Comparison of ENCODE assay signal across 14 mouse cellular contexts in the genomic region with DNA sequence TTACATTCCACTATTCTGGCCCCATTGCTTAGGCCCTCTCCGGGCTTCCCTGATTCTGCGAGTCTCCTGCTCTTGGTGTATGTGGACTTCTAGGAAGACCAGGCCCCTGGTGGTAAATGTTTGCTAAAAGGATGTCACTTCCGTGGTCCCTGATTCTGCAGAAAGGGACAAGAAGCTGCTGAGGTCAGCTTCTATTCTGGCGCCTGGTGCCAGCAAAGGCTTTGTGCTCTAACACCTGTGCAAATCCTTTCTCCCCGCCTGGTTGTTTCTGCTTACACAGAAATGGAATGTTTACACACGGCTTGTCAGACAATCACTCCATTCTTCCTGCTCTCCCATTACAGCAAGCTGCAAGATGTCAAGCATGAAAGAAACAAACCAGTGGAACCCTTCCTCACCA.
DNase-seq lines count a peak whose midpoint lies in the region; ATAC-seq lines count a peak whose summit lies in the region.
"Had no signal": no experiment of that assay in that cellular context is flagged by ENCODE, and none has a peak within 500 bp of the region (broad histone marks: within the 10 kb centered on the region; RNA-seq: fewer than 3 reads in every experiment).

No protein-coding gene starts in this region.

- 51% methylated on average over 6 of the region's 6 CpGs for WGBS in hindbrain, embryonic 16.5 days
- 39% methylated on average over 6 of the region's 6 CpGs for WGBS in hindbrain, embryonic 12.5 days
- WGBS in midbrain, embryonic 11.5 days: 52% methylated on average over 6 of the region's 6 CpGs
- 47% methylated on average over 6 of the region's 6 CpGs for WGBS in midbrain, embryonic 13.5 days
- WGBS in lung, embryonic 15.5 days: 24% methylated on average over 6 of the region's 6 CpGs
- WGBS in stomach, embryonic 16.5 days: 26% methylated on average over 6 of the region's 6 CpGs

- no peaks in the 10 kb centered on the region for H3K36me3 ChIP-seq in hindbrain, embryonic 16.5 days (ENCODE audit: control insufficient read depth, insufficient read depth, low read length)
- no peaks in the 10 kb centered on the region for H3K36me3 ChIP-seq in hindbrain, embryonic 12.5 days
- no peaks in the 10 kb centered on the region for H3K36me3 ChIP-seq in midbrain, embryonic 11.5 days (ENCODE audit: control insufficient read depth, insufficient read depth, low read length)
- no peaks in the 10 kb centered on the region for H3K36me3 ChIP-seq in midbrain, embryonic 13.5 days
- no peaks in the 10 kb centered on the region for H3K36me3 ChIP-seq in lung, embryonic 15.5 days
- no peaks in the 10 kb centered on the region for H3K36me3 ChIP-seq in stomach, embryonic 16.5 days (ENCODE audit: control insufficient read depth, insufficient read depth, low read length)

- H3K9me3 ChIP-seq in hindbrain, embryonic 16.5 days (ENCODE audit: control insufficient read depth, low read length): no peaks in the 10 kb centered on the region
- H3K9me3 ChIP-seq in hindbrain, embryonic 12.5 days (replicated peaks): no peaks in the 10 kb centered on the region
- no peaks in the 10 kb centered on the region for H3K9me3 ChIP-seq in midbrain, embryonic 11.5 days (ENCODE audit: control insufficient read depth, low read length)
- H3K9me3 ChIP-seq in midbrain, embryonic 13.5 days: no peaks in the 10 kb centered on the region
- H3K9me3 ChIP-seq in lung, embryonic 15.5 days: no peaks in the 10 kb centered on the region
- H3K9me3 ChIP-seq in stomach, embryonic 16.5 days (replicated peaks; ENCODE audit: control insufficient read depth, low read length): no peaks in the 10 kb centered on the region

- no peak overlapping the region for H3K4me3 ChIP-seq in hindbrain, embryonic 16.5 days (ENCODE audit: low read length)
- H3K4me3 ChIP-seq in hindbrain, embryonic 12.5 days: no peak overlapping the region
- H3K4me3 ChIP-seq in midbrain, embryonic 11.5 days (ENCODE audit: low read depth, low read length): no peak overlapping the region
- H3K4me3 ChIP-seq in midbrain, embryonic 13.5 days (replicated peaks): no peak overlapping the region
- no peak overlapping the region for H3K4me3 ChIP-seq in lung, embryonic 15.5 days
- no peak overlapping the region for H3K4me3 ChIP-seq in stomach, embryonic 16.5 days (replicated peaks; ENCODE audit: low read length)
- H3K4me3 ChIP-seq: left cerebral cortex, adult 2 months had no signal

- 0 out of 2 replicates have a peak overlapping the region, but pooled peaks have one; percentile 46 for H3K27ac ChIP-seq in hindbrain, embryonic 16.5 days (ENCODE audit: low read depth, low read length)
- H3K27ac ChIP-seq in hindbrain, embryonic 12.5 days: no peak overlapping the region
- no peak overlapping the region for H3K27ac ChIP-seq in midbrain, embryonic 11.5 days (ENCODE audit: low read depth, low read length)
- no peak overlapping the region for H3K27ac ChIP-seq in midbrain, embryonic 13.5 days
- H3K27ac ChIP-seq in lung, embryonic 15.5 days: peak overlapping the region; percentile 17
- peak overlapping the region; percentile 62 for H3K27ac ChIP-seq in stomach, embryonic 16.5 days (ENCODE audit: low read length)
- H3K27ac ChIP-seq: left cerebral cortex, adult 2 months had no signal

- no peak overlapping the region for H3K4me2 ChIP-seq in hindbrain, embryonic 16.5 days (ENCODE audit: low read length)
- H3K4me2 ChIP-seq in hindbrain, embryonic 12.5 days (replicated peaks): no peak overlapping the region
- no peak overlapping the region for H3K4me2 ChIP-seq in midbrain, embryonic 11.5 days
- H3K4me2 ChIP-seq in midbrain, embryonic 13.5 days (replicated peaks): no peak overlapping the region
- no peak overlapping the region for H3K4me2 ChIP-seq in lung, embryonic 15.5 days
- no peak overlapping the region for H3K4me2 ChIP-seq in stomach, embryonic 16.5 days (ENCODE audit: low read depth, low read length)

- no peak overlapping the region for H3K9ac ChIP-seq in hindbrain, embryonic 16.5 days (ENCODE audit: low read depth, low read length)
- H3K9ac ChIP-seq in hindbrain, embryonic 12.5 days: no peak overlapping the region
- no peak overlapping the region for H3K9ac ChIP-seq in midbrain, embryonic 11.5 days (ENCODE audit: low read length)
- H3K9ac ChIP-seq in midbrain, embryonic 13.5 days (replicated peaks): no peak overlapping the region
- no peak overlapping the region for H3K9ac ChIP-seq in lung, embryonic 15.5 days
- H3K9ac ChIP-seq in stomach, embryonic 16.5 days (ENCODE audit: low read length): no peak overlapping the region

- ATAC-seq in hindbrain, embryonic 16.5 days: no peak
- ATAC-seq in hindbrain, embryonic 12.5 days (ENCODE audit: low FRiP score): no peak
- ATAC-seq in midbrain, embryonic 11.5 days (ENCODE audit: low FRiP score): no peak
- no peak for ATAC-seq in midbrain, embryonic 13.5 days
- ATAC-seq in lung, embryonic 15.5 days (ENCODE audit: borderline replicate concordance, extremely low read depth, low FRiP score, low TSS enrichment): no peak
- peak; percentile 73; the same call in 1 of the 2 replicates for ATAC-seq in stomach, embryonic 16.5 days (ENCODE audit: insufficient read depth, low FRiP score)
- ATAC-seq: forebrain, embryonic 14.5 days had no signal

- no peaks in the 10 kb centered on the region for H3K27me3 ChIP-seq in hindbrain, embryonic 16.5 days (replicated peaks; ENCODE audit: control insufficient read depth, insufficient read depth, low read length)
- H3K27me3 ChIP-seq in hindbrain, embryonic 12.5 days: no peaks in the 10 kb centered on the region
- H3K27me3 ChIP-seq in midbrain, embryonic 11.5 days (ENCODE audit: control insufficient read depth, insufficient read depth, low read length): no peaks in the 10 kb centered on the region
- no peaks in the 10 kb centered on the region for H3K27me3 ChIP-seq in midbrain, embryonic 13.5 days
- H3K27me3 ChIP-seq in lung, embryonic 15.5 days: no peaks in the 10 kb centered on the region
- no peaks in the 10 kb centered on the region for H3K27me3 ChIP-seq in stomach, embryonic 16.5 days (ENCODE audit: control insufficient read depth, insufficient read depth, low read length)

- peak; percentile 69 for DNase-seq in midbrain, embryonic 11.5 days (ENCODE audit: low spot score, missing footprints)
- no peak for DNase-seq in adrenal gland, adult 8-10 months
- DNase-seq in ovary, postnatal 36 days (ENCODE audit: low spot score): no peak
- DNase-seq: adrenal gland, postnatal 14 days; cerebellum, postnatal 10 days; heart, adult 18-20 months; thymus, adult 18-20 months had no signal

- H3K4me1 ChIP-seq in hindbrain, embryonic 16.5 days (ENCODE audit: control insufficient read depth, insufficient read depth, low read depth, low read length): peaks cover 2% of the 10 kb centered on the region; the same call in 1 of the 2 replicates
- H3K4me1 ChIP-seq in hindbrain, embryonic 12.5 days: peaks cover 9% of the 10 kb centered on the region; the same call in 1 of the 2 replicates
- 0 out of 2 replicates have a peak, but pooled peaks cover 6% of the 10 kb centered on the region for H3K4me1 ChIP-seq in midbrain, embryonic 11.5 days (ENCODE audit: control insufficient read depth, insufficient read depth, low read length)
- peaks cover 5% of the 10 kb centered on the region; the same call in 1 of the 2 replicates for H3K4me1 ChIP-seq in midbrain, embryonic 13.5 days (replicated peaks)
- peaks cover 18% of the 10 kb centered on the region; the same call in 1 of the 2 replicates for H3K4me1 ChIP-seq in lung, embryonic 15.5 days
- H3K4me1 ChIP-seq in stomach, embryonic 16.5 days (ENCODE audit: control insufficient read depth, insufficient read depth, low read length): no peaks in the 10 kb centered on the region

Comparison
In these comparisons a context has a peak if more than half of its experiments do, and no peak if none do; other contexts are left out.
1. H3K27ac ChIP-seq: peak in hindbrain, embryonic 16.5 days (single experiment), lung, embryonic 15.5 days (single experiment) and stomach, embryonic 16.5 days (single experiment); none in hindbrain, embryonic 12.5 days (single experiment), midbrain, embryonic 11.5 days (single experiment) and midbrain, embryonic 13.5 days (single experiment).